Mouse (Mus musculus) midbrain, postnatal 0 days (tissue): ENCODE results near the gene Apoa2. TPM values are rescaled to one million over a fixed set of nuclear protein-coding genes. Genes with fewer than 3 reads are reported as not detected.

ENCODE experiments used
- ATAC-seq: fragments of 200-750 bp; cut with Nextera tagmentation; 2 replicates; pipeline ENCODE4 v1.8.0; 2017; ENCODE audit warnings: moderate number of reproducible peaks, mild to moderate bottlenecking, moderate TSS enrichment, moderate library complexity; ENCODE audit not compliant: low FRiP score
- DNase-seq: peaks from one replicate; pipeline ENCODE4 v3.0.0-alpha.2; 2015; ENCODE audit warnings: low spot score
- H3K27ac ChIP-seq: fragments of 300-500 bp; sonication (generic); 2 replicates; pipeline ENCODE4 v1.5.1; 2014; ENCODE audit warnings: low read depth, mild to moderate bottlenecking, low read length, mixed read lengths
- H3K27me3 ChIP-seq: fragments of 300-500 bp; sonication (generic); 2 replicates; pipeline ENCODE4 v1.6.1; 2014; ENCODE audit warnings: low read length, control low read depth, mixed read lengths; ENCODE audit not compliant: insufficient read depth
- H3K36me3 ChIP-seq: fragments of 300-500 bp; sonication (generic); 2 replicates; pipeline ENCODE4 v1.6.1; 2014; ENCODE audit warnings: low read length, control low read depth, mixed read lengths; ENCODE audit not compliant: insufficient read depth
- H3K4me1 ChIP-seq: fragments of 300-500 bp; sonication (generic); 2 replicates; pipeline ENCODE4 v1.6.1; 2014; ENCODE audit warnings: mild to moderate bottlenecking, control low read depth, antibody characterized with exemption, low read length, mixed read lengths; ENCODE audit not compliant: insufficient read depth
- H3K4me2 ChIP-seq: fragments of 300-500 bp; sonication (generic); 2 replicates; pipeline ENCODE4 v1.6.1; 2014; ENCODE audit warnings: low read depth, mild to moderate bottlenecking, low read length, mixed read lengths; ENCODE audit not compliant: poor library complexity, severe bottlenecking
- H3K4me3 ChIP-seq: fragments of 300-500 bp; sonication (generic); 2 replicates; pipeline ENCODE4 v1.5.1; 2014; ENCODE audit warnings: low read depth, mild to moderate bottlenecking, low read length, moderate library complexity
- H3K9ac ChIP-seq: fragments of 300-500 bp; sonication (generic); replicated peaks from 2 replicates; pipeline ENCODE4 v1.6.1; 2014; ENCODE audit warnings: mild to moderate bottlenecking, low read length, moderate library complexity, mixed read lengths; ENCODE audit not compliant: poor library complexity, severe bottlenecking
- H3K9me3 ChIP-seq: fragments of 300-500 bp; sonication (generic); 2 replicates; pipeline ENCODE4 v1.6.1; 2016; ENCODE audit warnings: low read length, control low read depth
- CTCF ChIP-seq: IDR thresholded peaks from 2 replicates; pipeline ENCODE4 v1.5.1; 2016; ENCODE audit warnings: antibody characterized with exemption, mild to moderate bottlenecking
- WGBS: fragments of 180-500 bp; shearing (Covaris S2); extraction: QIAGEN DNeasy Blood & Tissue Kit; methylation state at CpG from one replicate; pipeline ENCODE4 v1.1.7; 2014; 5-methylcytosine and 5-hydroxymethylcytosine counted together
- polyA plus RNA-seq: library from polyadenylated mRNA; unstranded; fragments of >200 nt; fragmentation: Nextera tagmentation; extraction: Ambion mirVana; gene quantifications from 2 replicates; pipeline ENCODE4 v1.2.1, GENCODE M21; 2015
- total RNA-seq: library from RNA; depleted of rRNA; stranded (reverse); fragments of >200 nt; gene quantifications from 2 replicates; pipeline ENCODE4 v1.2.3, GENCODE M21; 2014

The Apoa2 gene
- total and polyA plus RNA-seq, 2 experiments from 2014 or later, result 3.7 to 5.2 TPM

DNA sequence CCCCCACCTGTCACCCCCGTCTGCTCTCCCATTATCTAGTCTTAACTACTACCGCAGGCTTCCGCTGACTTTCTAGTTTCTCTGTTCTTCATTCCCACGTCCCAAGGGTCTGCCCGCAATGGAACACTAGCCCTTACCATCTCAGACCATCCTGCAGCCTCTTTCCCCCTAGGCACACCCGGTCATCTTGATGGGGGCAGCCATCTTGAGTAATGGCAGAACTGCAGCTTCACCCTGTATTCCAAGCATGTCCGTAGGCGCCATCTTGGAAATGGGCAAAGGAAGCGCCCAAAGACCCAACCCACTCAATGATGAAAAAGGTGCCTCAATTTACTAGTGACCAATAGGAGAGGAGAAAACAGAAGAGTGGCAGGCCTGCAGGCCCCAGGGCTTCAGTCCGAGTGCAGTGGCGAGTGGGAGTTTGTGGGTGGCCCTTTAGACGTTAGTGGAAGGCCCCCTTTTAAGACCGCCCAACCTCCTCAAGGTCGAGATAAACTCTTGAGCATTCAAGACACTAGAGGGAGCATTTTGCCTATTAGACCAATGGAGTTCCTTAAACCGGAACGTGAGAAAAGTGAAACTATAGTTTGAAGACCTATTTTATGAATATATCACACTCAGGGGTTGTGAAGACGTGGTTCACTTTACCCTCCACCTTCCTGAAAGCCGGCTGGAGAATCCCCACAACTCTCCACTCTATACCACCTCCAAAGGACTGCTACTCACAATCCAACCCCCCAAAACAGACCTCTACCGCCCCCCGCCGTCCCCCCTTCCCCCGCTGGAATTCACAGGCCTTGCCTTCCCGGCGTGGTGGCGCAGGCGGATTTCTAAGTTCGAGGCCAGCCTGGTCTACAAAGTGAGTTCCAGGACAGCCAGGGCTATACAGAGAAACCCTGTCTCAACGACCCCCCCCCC, 2.4 kb upstream of the Apoa2 start, which contains the start of gene Tomm40l:
Gene Tomm40l, minus strand, starts transcription at position 277 of the 918 bp plus-strand sequence.
- peak; percentile 99 for DNase-seq
- ATAC-seq, result peak; percentile 95
- 2% methylated on average over 28 of the region's 28 CpGs for WGBS
- Histone ChIP-seq H3K4me1 (peaks cover 6% of the 10 kb centered on the region), H3K27me3 (no peaks in the 10 kb centered on the region), H3K27ac (peak within 1 kb of the TSS; percentile 21; the same call in 1 of the 2 replicates), H3K9ac (peak within 1 kb of the TSS; percentile 50), H3K9me3 (no peaks in the 10 kb centered on the region), H3K36me3 (peaks cover 23% of the 10 kb centered on the region; the same call in 1 of the 2 replicates), H3K4me2 (peak within 1 kb of the TSS; percentile 71), H3K4me3 (peak within 1 kb of the TSS; percentile 60)
- peak; percentile 84 for TF ChIP-seq CTCF

DNA sequence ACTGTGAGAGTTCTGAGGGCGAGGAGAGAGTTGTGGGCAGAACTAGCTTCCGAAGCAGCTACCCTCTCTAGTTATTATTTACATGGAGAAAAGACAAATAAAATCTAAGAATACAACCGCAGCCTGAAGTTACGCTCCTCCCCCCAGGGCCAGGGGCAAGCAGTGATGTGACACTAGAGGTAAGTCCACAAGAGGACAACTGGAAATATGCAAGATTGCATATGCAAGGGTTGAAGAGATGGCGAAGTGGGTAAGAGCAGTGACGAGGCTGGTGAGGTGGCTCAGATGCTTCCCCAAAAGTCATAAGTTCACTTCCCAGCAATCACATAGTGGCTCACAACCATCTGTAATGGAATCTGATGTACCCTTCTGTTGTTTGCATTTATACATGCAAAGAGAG, 1.7 kb upstream of the Apoa2 start:
- Histone ChIP-seq H3K27me3 (no peaks in the 10 kb centered on the region), H3K9me3 (no peaks in the 10 kb centered on the region), H3K4me1 (peaks cover 6% of the 10 kb centered on the region), H3K9ac (no peak overlapping the region), H3K36me3 (peaks cover 20% of the 10 kb centered on the region; the same call in 1 of the 2 replicates), H3K4me2 (peak overlapping the region; percentile 71), H3K27ac (no peak overlapping the region), H3K4me3 (peak overlapping the region; percentile 60; the same call in 1 of the 2 replicates)
- ATAC-seq (no peak), DNase-seq (no peak)
- WGBS, result 81% methylated on average over 6 of the region's 6 CpGs
- TF ChIP-seq CTCF, result no peak

DNA sequence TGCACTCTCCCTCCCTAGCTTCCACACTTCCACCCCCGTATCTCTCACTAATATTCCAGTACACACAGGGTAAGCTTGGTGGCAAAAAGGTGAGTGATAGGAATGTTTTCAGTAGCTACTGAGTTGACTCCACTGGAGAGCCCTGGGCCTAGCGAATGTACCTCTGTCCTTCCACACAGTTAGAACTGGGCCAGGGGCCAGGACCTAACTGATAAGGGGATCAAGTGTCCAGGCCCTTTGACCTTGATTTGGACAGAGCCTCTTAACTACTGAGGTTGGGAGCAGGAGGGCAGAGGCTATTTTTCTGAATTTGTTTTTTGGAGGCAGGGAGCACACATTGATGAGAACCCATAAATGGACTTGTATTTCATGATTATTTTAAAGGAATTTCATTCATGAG, 1.1 kb upstream of the Apoa2 start:
- H3K27ac ChIP-seq, result no peak overlapping the region
- no peak for TF ChIP-seq CTCF
- DNase-seq (no peak), ATAC-seq (no peak)
- 92% methylated on average over 2 of the region's 2 CpGs for WGBS
- H3K4me3 ChIP-seq, result no peak overlapping the region
- H3K9me3 ChIP-seq, result no peaks in the 10 kb centered on the region
- no peak overlapping the region for H3K4me2 ChIP-seq
- no peak overlapping the region for H3K9ac ChIP-seq
- H3K27me3 ChIP-seq, result no peaks in the 10 kb centered on the region
- peaks cover 6% of the 10 kb centered on the region for H3K4me1 ChIP-seq
- peaks cover 15% of the 10 kb centered on the region; the same call in 1 of the 2 replicates for H3K36me3 ChIP-seq

- no peak for TF ChIP-seq CTCF
- Histone ChIP-seq H3K9me3 (no peaks in the 10 kb centered on the region), H3K27ac (no peak overlapping the region), H3K9ac (no peak overlapping the region), H3K4me3 (no peak overlapping the region), H3K36me3 (no peaks in the 10 kb centered on the region), H3K27me3 (no peaks in the 10 kb centered on the region), H3K4me2 (no peak overlapping the region), H3K4me1 (no peaks in the 10 kb centered on the region)
- DNase-seq (no peak), ATAC-seq (no peak)
- WGBS, result 38% methylated on average over 4 of the region's 4 CpGs
Measured at GRCm38 (mm10) chr1:171226780-171227179, 1.9 kb downstream of the Apoa2 start.

DNA sequence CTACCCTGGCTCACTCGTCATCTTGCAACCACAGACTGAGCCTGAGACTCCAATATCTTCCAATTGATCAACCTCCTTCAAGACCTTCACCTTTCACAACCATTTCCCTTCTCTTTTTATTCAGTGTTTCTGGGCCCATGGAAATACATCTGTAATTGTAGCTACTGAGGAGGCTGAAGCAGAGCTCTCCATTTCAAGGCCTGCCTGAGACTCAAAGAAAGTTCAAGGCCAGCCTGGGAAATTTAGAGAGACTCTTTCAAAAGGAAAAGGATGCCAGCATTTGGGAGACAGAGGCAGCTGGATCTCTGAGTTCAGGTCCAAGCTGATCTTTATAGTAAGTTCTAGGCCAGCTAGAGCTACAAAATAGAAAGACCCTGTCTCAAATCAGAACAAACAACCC, 3.0 kb downstream of the Apoa2 start:
- no peaks in the 10 kb centered on the region for H3K27me3 ChIP-seq
- TF ChIP-seq CTCF, result no peak
- H3K27ac ChIP-seq, result no peak overlapping the region
- H3K4me3 ChIP-seq, result no peak overlapping the region
- ATAC-seq (no peak), DNase-seq (no peak)
- H3K36me3 ChIP-seq, result no peaks in the 10 kb centered on the region
- no peak overlapping the region for H3K4me2 ChIP-seq
- WGBS, result 88% methylated on average over 1 of the region's 1 CpGs
- no peaks in the 10 kb centered on the region for H3K4me1 ChIP-seq
- no peak overlapping the region for H3K9ac ChIP-seq
- no peaks in the 10 kb centered on the region for H3K9me3 ChIP-seq

GRCm38 (mm10) chr1:171229750-171230149, 4.9 kb downstream of the Apoa2 start:
- DNase-seq, result no peak
- WGBS, result 23% methylated on average over 6 of the region's 6 CpGs
- H3K27ac ChIP-seq, result no peak overlapping the region
- peaks cover 10% of the 10 kb centered on the region for H3K36me3 ChIP-seq
- H3K27me3 ChIP-seq, result no peaks in the 10 kb centered on the region
- H3K4me2 ChIP-seq, result no peak overlapping the region
- no peaks in the 10 kb centered on the region for H3K4me1 ChIP-seq
- no peak for TF ChIP-seq CTCF
- no peak overlapping the region for H3K9ac ChIP-seq
- H3K9me3 ChIP-seq, result no peaks in the 10 kb centered on the region
- no peak for ATAC-seq
- H3K4me3 ChIP-seq, result no peak overlapping the region
